Mouse (Mus musculus) right cerebral cortex, postnatal 36 days (tissue): ENCODE data around the gene Entpd1.
A peak's percentile ranks its signal among the peaks of the same experiment; 100 is the strongest.

Experiments
- DNase-seq, 2 experiments: peaks; one replicate each; pipeline ENCODE4 v3.0.0; 2022; ENCODE audit warnings: low spot score in 2 of 2, mixed read lengths in 1 of 2

The Entpd1 gene

DNA sequence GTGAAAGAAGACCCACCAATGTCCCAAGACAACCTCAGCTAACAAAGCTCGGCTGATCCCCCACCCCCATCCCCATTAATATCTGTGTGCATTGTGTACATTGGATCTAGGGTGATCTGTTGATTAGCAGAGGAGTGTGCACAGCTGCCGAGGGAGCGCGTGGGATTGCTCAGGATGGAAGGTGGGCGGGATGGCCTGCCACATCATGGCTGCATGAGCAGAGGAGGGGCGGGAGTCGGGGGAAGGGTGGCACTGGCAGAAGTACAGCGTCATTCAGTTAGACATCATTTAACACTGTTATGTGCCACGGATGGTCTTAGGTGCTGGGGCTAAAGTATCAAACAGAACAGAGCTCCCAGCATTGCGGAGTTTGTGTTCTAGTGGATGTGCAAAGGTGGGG is 111.3 kb downstream of the Entpd1 start:
- no peak for DNase-seq

DNA sequence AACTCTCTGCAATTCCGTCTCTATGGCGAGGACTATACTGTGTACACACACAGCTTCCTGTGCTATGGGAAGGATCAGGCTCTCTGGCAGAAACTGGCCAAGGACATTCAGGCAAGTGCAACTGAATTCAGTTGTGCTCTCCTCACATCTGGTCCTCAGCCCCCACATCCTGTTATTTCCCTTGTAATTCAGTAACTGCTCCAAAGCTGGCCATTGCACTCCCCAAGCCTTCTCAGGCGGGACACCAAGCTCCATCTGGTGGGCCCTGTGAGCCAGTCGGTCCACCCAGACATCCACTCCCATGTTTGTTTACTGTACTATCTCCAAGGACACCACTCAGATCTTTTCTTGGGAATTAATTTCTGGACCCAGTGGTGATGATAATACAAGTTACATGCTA is 114.0 kb downstream of the Entpd1 start:
- DNase-seq: no peak

DNA sequence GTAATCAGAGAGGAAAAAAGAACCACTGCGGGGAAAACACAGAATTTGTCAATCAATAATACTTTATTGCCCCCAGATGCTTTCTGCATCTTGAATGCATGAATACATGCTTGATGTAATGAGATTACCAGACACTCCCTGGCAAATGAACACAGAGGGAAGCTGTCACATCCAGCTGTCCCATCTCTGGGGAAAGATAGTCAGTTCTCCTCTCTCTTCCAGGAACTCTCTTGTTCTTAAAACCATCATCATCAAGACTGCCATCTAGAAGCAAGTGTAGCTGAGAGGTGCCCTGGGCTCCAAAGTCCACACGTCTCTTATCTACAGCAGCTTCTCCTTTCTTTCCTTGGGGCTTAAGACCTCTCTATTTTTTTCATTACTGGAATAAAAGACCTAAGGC is 114.4 kb downstream of the Entpd1 start:
- DNase-seq: no peak

DNA sequence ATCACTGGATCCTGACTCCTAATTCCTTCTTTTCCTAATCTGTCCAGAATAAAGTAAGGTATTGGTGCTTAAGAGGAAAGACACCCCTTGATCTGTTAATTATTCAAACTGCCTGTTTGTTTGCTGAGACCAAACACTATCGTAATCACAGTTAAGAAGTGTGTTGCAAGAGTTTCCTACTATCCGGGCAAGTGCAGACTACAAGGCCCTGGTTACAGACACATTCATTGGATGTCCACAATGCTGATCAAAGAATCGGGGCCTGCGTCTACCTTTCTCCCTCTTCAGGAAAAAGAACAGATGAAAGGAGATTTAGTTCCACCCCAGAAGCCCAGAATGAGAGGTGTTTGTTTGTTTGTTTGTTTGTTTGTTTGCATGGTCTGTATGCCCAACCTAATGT is 116.0 kb downstream of the Entpd1 start:
- DNase-seq: no peak

DNA sequence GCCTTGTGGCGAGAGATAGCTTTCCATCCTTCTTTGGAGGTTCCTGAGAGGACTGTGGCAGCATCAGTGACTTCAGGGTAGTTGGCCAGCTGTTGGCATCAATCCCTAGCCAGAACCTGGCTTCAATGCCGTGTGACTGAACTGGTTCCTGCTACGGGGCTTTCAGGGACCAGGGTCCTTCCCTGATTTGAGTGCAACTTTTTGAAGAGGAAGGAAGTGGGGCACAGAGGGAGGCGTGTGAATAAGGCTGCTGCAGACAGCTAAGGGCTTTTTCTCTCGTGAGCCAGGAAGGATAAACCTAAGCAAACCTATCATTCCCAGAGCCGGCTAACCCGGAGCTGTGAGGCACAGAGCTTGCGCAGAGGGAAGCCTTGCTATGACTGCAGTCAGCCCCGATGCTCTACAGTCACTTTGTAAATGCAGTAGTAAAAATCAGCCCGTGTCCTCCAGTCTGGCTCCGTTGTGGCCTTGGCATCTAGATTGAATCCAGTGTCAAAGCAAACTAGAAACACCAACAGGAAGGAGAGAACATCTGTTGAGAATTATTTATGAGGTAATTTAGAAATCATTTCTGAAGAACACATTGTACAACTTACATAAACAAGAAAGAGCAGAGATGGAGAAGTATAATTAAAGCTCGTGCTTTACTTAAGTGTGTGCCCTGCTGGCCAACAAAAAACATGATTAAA is 116.7 kb downstream of the Entpd1 start:
- no peak for DNase-seq

DNA sequence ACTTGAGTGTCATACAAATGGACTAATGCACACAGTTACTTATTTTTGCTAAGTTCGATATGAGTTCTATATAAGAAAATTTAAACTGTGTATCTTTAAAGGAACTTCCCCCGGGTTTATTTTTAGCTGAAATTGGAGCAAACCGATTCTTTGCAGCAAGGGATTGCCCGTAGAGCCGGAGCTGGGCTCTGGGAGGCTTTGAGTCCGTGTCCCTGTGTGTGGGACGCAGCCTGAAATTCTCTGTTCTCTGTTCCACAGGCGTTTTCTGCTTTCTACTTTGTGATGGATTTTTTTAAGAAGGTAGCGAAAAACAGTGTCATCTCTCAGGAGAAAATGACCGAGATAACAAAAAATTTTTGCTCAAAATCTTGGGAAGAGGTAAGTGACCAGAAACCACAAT is 121.2 kb downstream of the Entpd1 start:
- DNase-seq: peak in 1 of 2 experiments; percentile 42

DNA sequence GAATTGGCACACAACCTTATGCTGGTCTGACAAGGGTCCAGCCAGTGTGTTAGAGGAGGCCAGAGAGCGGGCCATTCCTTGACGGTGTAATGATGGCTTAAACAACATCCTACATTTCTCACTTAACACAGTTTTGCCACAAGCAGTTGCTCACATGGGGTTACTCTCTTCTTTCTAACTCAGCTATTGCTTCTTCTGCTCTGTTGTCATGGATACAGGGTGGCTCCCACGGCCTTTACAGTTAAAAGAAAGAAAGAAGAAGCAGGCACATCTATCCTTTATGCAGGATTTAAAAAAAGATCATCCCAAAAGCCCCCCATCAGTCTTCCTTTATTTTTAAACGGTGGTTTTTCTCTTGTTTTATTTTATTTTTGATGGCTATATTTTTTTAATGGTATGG is 121.7 kb downstream of the Entpd1 start:
- no peak for DNase-seq

DNA sequence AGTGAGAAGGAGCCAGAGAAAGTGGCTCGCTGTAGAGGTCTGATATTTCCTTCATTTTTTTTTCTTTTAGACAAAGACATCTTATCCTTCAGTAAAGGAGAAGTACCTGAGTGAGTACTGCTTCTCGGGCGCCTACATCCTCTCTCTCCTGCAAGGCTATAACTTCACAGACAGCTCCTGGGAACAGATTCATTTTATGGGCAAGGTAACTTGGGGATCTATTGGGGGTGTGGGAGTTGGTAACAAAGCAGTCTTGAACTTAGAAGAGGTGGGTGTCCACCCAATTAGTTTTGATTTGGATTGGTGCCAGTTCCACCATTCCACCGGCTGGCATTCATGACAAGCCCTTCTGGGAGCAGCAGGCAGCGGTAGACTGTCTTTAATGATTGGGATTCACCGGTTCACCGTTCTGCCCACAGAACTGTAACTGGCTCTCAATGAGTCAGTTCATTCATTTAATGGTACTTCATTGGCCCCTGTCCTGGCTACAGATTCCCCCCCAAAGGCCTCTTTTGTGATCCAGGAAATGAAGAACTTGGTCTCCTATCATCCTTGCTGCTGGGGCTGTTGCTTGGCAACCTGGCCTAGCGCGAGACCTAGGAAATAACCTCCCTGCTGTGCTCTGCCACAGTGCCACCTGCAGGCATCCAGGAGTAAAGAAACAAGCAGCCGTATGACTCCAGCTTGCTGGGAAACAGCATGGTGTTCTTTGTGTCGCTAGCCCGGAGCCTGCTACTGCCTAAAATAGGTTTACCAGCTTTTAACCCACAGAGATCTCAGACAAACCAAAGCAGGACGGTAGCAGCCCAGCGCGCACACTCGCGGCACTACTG is 124.7 kb downstream of the Entpd1 start:
- peak; percentile 52 to 77 for DNase-seq

DNA sequence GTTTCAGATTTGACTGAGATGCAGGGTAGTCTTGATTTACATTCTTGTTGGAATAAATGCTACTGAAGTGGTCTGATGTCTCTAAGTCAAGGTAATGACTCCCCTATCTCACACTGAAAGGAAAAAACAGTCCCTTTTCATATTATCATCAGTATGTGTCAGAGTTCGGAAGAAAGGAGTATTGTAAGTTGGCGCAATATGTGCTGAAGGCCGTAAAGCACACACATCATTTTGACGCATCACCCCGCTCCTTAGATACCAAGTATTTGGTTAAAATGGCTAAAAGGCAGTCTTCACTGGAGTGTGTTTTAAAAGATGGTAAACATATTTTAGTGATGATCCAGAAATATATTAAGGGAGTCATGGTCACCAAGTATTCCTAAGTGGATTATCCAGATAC is 125.4 kb downstream of the Entpd1 start:
- DNase-seq: no peak

DNA sequence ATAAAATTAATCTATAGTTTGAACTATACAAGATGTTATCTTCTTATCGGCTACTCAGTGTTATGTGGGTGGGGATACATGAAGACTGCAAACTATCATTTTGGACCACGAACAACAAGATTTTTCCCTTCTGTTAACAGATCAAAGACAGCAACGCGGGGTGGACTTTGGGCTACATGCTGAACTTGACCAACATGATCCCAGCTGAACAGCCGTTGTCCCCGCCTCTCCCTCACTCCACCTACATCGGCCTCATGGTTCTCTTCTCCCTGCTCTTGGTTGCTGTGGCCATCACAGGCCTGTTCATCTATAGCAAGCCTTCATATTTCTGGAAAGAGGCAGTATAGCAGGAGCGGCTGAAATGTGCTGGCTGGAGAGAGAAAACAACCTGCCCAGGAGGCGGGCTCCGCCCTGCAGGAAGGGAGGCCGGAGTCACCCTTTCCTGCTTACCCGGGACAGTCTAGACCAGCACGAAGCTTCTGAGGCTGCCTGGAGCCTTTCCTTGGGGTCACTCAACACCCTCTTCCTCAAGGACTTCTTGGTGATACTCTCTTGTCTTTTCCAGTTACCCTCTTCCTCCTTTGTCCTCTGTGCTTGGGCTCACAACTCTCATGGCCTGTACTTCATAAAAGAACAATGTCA is 126.6 kb downstream of the Entpd1 start:
- no peak for DNase-seq

DNA sequence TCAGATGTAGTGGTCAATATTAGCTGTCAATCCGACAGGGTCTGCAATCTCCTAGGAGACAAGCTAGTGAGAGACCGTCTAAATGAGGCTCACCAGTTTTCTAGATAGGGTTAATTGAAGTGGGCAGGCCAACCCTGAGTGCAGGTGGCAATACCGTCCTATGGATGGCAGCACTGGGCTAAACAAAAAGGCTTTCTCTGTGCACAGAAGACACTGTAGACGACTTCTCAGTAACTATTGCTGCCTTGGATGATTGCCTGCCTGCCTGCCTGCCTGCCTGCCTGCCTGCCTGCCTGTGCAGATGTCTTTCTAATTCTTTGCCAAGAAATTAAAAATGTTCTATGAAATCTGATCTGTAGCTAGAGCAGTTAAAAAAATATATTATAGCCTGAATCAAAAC is 134.4 kb downstream of the Entpd1 start:
- DNase-seq: no peak

DNA sequence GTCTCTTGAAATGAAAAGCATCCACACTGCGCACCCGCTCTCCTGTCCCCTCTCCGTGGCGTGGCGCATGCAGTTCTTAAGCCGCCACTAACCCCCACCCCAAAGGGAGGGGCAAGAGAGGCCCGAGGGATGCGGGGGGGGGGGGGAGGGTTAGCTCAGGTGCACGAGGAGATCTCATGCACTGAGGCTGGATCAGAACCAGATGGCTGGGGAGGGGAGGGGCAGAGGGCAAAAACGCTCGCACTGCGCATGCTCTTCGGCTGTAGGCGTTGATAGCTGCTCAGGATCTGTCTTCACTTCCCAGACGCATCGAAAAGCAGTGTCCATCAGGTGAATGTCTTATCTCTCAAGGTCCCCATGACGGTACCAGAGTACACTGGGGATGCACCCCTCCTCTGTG is 136.4 kb downstream of the Entpd1 start, which contains the start of gene Cc2d2b:
Gene Cc2d2b (plus strand): TSS at position 195 of the 400 bp plus-strand sequence.
- DNase-seq: no peak

DNA sequence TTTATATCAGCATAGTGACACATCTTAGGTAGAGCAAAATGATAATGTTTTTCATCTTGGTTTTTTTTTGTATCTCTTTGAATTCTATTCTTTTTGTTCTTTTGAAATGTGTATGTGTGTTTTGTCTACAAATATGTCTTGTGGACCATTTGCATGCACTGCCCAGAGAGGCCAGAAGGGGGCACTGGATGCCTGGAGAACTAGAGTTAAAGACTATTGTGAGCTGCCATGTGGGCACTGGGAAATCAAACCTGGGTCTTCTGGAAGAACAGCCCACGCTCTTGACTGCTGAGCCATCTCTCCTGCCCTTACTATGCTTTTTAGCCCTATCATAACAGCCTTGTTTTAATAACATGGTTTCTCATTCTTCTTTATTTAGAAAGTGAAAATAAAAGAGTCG is 142.1 kb downstream of the Entpd1 start:
- DNase-seq: no peak

DNA sequence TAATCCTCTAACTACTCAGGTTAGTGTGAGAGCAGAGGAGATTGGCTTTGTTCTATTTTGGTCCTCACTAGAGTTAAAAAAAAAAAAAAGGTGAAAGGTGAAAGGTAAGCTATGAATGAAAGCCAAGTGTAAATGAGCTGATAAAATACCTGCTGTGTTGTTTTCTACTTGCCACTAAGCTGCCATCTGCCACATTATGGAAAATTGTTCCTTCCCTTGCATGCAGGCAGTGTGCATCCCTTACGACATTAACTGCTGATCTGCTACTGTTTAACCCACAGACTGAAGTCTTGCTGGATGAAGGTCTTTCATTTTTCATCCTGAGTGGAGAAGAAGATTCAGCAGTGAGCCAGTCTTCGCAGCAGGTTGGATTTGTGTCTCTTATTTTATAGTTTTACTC is 147.9 kb downstream of the Entpd1 start:
- no peak for DNase-seq

DNA sequence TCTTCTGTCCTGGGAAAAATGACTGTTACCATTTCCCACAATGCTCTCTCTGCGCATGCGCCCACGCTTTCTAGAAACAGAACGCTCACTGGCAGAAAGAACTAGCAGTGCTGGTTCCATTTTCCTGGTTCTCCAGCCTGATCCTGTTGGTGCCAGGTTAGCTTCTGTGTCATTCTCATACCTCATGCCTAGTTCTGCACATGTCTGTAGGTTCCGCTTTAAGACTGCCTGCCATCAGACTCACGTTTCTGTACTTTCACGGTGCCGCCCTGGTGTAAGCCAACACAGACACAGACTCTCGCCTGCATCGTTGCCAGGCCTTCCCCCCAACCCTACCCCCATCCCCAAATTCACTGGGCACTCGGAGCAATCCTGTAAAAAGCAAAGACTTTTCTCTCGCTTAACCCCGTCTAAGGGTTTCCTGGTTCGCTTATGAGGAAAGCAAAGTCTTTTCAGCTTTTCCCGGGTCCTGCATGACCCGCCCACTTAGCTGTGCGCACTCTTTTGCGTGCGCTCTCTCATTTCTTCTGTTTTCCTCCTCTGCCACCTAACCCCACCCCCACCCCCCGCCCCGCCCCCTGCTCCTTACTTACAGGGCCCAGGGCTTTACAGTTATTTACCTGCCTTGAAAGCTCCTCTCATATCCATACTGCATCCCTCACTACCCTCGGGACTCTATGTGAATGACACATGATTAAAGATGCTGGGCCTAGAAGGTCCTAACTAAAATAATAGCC is 150.0 kb downstream of the Entpd1 start:
- DNase-seq: peak; percentile 18 to 41

DNA sequence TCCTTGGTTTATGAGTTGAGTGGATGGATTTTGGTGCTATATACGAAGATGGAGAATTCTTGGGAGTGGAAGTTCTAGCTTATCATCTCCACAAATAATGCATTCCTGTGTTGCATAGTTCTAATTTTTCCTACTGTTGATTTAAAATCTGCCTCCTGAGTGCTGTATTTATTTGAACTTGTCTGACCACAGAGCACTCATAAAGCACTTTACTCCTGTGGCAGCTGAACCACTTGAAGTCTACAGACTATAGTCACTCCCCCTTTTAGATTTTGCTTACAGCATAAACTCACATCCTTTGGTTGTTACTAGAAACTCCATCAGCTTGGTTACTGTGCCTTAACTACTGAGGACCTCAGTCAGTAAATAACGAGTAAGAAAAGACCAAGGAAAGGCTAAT is 155.0 kb downstream of the Entpd1 start:
- no peak for DNase-seq

DNA sequence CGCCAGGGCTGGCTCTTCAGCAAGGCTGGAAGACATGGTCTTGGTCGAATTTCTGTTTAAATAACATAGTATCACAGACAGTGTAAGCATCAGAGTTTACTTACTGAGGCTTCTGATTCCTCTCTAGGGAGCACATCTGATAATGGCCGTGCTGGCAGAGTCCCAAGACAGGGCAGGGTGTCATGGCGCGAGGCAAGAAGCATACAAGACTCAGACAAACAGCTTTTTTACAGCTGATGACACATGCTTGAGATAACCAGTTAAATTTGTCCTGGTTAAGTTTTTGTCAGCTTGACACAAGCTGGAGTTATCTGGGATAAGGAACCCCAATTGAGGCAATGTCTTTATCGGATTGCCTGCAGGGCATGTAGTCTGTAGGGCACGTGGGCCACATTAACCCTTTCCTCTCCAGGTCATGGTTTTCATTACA is 157.2 kb downstream of the Entpd1 start:
- DNase-seq: no peak

DNA sequence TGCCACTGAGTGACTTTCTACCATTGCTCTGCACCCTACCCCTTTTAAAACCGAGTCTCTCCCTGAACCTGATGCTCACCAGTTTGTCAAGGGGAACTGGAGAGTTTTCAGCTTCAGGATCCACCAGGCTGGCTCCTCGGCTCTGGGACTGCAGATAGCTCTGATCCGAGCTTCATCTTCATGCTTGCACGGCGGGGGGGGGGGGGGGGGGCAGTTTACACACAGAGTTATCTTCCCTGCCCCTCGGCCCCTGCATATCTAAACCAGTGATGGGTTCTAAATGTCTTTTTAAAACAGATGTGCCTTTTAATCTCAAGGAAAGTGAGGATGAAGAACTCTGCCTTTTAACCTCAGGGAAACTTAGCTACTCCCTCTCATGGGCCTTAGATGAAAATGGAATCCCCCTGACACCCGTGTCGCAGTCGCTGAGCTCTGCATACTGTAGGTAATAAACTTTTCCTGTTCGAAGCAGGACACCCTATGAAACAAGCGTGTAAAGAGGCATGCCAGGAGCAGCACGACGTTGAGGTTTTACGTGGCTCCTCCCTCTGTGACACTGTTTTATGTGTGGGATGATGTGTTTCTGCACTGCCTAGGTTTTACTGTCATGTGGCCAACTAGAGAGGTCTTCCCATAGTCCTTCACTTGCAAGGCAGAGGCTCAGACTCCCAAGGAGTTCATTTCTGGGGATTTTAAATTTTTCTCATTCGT is 176.0 kb downstream of the Entpd1 start:
- DNase-seq: no peak

DNA sequence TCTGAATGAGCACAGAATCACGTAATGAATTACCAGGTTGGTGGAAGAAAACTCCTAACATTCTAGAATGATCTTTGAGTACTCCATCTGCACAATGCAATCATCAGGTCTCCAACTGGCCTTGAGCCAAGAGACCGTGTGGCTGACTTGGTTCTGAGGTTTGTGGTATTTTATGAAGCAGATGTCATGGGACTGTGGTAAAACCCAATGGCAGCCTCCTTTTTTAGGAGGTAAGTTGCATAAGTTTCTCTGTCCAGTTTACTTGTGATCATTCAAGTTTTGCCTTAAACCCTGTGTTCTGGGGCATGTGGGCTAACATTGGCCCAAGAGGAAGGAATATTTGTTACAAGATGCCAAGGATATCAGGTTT is 176.5 kb downstream of the Entpd1 start:
- no peak for DNase-seq
